Mouse (Mus musculus) intestine, postnatal 0 days (tissue): ENCODE results near the gene 4930453N24Rik. TPM values are rescaled to one million over a fixed set of nuclear protein-coding genes. Genes with fewer than 3 reads are reported as not detected.

Experiments used
- ATAC-seq: fragments of 200-750 bp; cut with Nextera tagmentation; 2 replicates; pipeline ENCODE4 v1.8.0; 2017; ENCODE audit warnings: mild to moderate bottlenecking, moderate TSS enrichment, moderate library complexity
- H3K27ac ChIP-seq: fragments of 300-500 bp; sonication (generic); 2 replicates; pipeline ENCODE4 v1.5.1; 2014; ENCODE audit warnings: mild to moderate bottlenecking, low read depth, low read length, moderate library complexity
- H3K27me3 ChIP-seq: fragments of 300-500 bp; sonication (generic); replicated peaks from 2 replicates; pipeline ENCODE4 v1.6.1; 2014; ENCODE audit warnings: low read length, mixed read lengths; ENCODE audit not compliant: control insufficient read depth, insufficient read depth
- H3K36me3 ChIP-seq: fragments of 300-500 bp; sonication (generic); 2 replicates; pipeline ENCODE4 v1.6.1; 2014; ENCODE audit warnings: mild to moderate bottlenecking, moderate library complexity; ENCODE audit not compliant: control insufficient read depth, insufficient read depth
- H3K4me1 ChIP-seq: fragments of 300-500 bp; sonication (generic); replicated peaks from 2 replicates; pipeline ENCODE4 v1.6.1; 2014; ENCODE audit warnings: antibody characterized with exemption, low read length, mixed read lengths; ENCODE audit not compliant: control insufficient read depth, insufficient read depth
- H3K4me2 ChIP-seq: fragments of 300-500 bp; sonication (generic); replicated peaks from 2 replicates; pipeline ENCODE4 v1.6.1; 2014; ENCODE audit warnings: low read depth, mild to moderate bottlenecking, moderate library complexity
- H3K4me3 ChIP-seq: fragments of 300-500 bp; sonication (generic); 2 replicates; pipeline ENCODE4 v1.5.1; 2014; ENCODE audit warnings: low read depth, low read length
- H3K9ac ChIP-seq: fragments of 300-500 bp; sonication (generic); 2 replicates; pipeline ENCODE4 v1.6.1; 2014; ENCODE audit warnings: mild to moderate bottlenecking, low read depth, low read length
- H3K9me3 ChIP-seq: fragments of 300-500 bp; sonication (generic); 2 replicates; pipeline ENCODE4 v1.6.1; 2016; ENCODE audit warnings: mixed run types; ENCODE audit not compliant: control insufficient read depth
- CTCF ChIP-seq: sonication (generic); IDR thresholded peaks from 2 replicates; pipeline ENCODE4 v1.5.1; 2016; ENCODE audit warnings: low read depth, mild to moderate bottlenecking, control low read depth, antibody characterized with exemption, moderate library complexity
- WGBS: fragments of 180-500 bp; shearing (Covaris S2); extraction: QIAGEN DNeasy Blood & Tissue Kit; methylation state at CpG from one replicate; pipeline ENCODE4 v1.1.7; 2014; 5-methylcytosine and 5-hydroxymethylcytosine counted together
- polyA plus RNA-seq: library from polyadenylated mRNA; unstranded; fragments of >200 nt; fragmentation: Nextera tagmentation; extraction: Ambion mirVana; gene quantifications from 2 replicates; pipeline ENCODE4 v1.2.1, GENCODE M21; 2015

4930453N24Rik gene
- polyA plus RNA-seq, 1 experiment from 2014 or later: 15.1 TPM

DNA sequence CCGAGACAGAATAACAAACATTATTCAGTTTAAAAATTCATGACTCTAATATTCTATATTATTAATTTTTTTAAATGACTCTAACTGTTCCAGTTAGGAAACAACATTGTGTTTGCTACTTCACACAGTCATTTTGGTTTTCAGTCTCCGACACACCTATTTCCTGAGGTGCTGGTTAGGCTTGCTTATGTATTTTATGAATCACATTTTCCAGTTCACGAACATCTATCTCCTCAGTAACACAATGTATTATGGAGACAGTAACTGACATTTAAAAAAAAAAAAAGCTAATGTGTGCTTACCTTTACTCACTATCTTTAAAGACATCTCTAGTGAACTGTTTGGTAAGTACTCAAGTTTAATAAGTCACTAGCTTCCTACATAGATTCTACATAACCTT, 18.7 kb upstream of the 4930453N24Rik start:
- WGBS: 93% methylated on average over 3 of the region's 3 CpGs
- Histone ChIP-seq H3K4me1 (no peaks in the 10 kb centered on the region), H3K36me3 (peaks cover 18% of the 10 kb centered on the region), H3K4me3 (no peak overlapping the region), H3K27ac (no peak overlapping the region), H3K9ac (no peak overlapping the region), H3K27me3 (no peaks in the 10 kb centered on the region), H3K4me2 (no peak overlapping the region), H3K9me3 (no peaks in the 10 kb centered on the region)
- no peak for TF ChIP-seq CTCF
- no peak for ATAC-seq

DNA sequence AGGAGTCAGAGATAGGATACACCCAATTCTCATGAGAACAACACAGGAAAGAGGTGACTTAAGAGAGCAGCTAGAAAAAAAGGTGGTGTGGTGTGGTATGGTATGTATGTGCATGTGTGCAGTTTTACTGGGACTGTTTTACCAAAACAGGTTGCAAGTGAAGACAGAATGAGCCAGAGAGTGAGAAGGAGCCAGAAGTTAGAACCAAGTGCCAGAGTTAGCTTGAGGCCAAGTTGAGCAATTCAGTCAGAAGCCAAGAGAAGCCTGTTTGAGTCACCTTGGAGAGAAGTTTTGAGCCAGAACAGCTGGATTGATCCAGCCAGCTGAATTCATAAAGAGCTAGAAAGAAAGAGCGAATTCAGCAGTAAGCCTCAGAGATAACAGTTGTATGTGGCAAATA, 4.6 kb upstream of the 4930453N24Rik start:
- no peaks in the 10 kb centered on the region for H3K9me3 ChIP-seq
- H3K9ac ChIP-seq: no peak overlapping the region
- no peak for TF ChIP-seq CTCF
- no peaks in the 10 kb centered on the region for H3K27me3 ChIP-seq
- no peak for ATAC-seq
- H3K4me2 ChIP-seq: no peak overlapping the region
- no peaks in the 10 kb centered on the region for H3K36me3 ChIP-seq
- no peaks in the 10 kb centered on the region for H3K4me1 ChIP-seq
- H3K4me3 ChIP-seq: no peak overlapping the region
- 70% methylated on average over 1 of the region's 1 CpGs for WGBS
- H3K27ac ChIP-seq: no peak overlapping the region

DNA sequence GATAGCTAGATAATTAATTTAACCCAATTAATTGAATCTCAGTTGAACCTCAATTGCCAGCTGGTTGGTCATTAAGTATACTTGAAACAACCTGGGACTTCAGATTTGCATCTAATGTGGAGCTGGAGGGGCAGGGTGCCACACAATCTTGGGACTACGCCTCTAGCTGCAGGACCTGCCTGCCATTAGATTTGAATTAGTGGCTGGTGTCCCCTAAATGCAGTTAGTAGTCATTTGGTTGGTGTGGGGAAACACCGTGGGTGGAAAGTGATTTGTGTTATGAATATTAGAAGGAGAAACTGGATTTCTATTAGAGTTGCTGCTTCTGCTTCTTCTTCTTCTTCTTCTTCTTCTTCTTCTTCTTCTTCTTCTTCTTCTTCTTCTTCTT, 464 bp upstream of the 4930453N24Rik start:
- H3K4me2 ChIP-seq: peak overlapping the region; percentile 68
- H3K36me3 ChIP-seq: 0 out of 2 replicates have a peak, but pooled peaks cover 3% of the 10 kb centered on the region
- no peak for TF ChIP-seq CTCF
- H3K9ac ChIP-seq: no peak overlapping the region
- H3K9me3 ChIP-seq: no peaks in the 10 kb centered on the region
- no peaks in the 10 kb centered on the region for H3K4me1 ChIP-seq
- no peak overlapping the region; the same call in 1 of the 2 replicates for H3K27ac ChIP-seq
- peak overlapping the region; percentile 89 for H3K4me3 ChIP-seq
- WGBS: 87% methylated on average over 2 of the region's 2 CpGs
- H3K27me3 ChIP-seq: no peaks in the 10 kb centered on the region
- ATAC-seq: no peak

DNA sequence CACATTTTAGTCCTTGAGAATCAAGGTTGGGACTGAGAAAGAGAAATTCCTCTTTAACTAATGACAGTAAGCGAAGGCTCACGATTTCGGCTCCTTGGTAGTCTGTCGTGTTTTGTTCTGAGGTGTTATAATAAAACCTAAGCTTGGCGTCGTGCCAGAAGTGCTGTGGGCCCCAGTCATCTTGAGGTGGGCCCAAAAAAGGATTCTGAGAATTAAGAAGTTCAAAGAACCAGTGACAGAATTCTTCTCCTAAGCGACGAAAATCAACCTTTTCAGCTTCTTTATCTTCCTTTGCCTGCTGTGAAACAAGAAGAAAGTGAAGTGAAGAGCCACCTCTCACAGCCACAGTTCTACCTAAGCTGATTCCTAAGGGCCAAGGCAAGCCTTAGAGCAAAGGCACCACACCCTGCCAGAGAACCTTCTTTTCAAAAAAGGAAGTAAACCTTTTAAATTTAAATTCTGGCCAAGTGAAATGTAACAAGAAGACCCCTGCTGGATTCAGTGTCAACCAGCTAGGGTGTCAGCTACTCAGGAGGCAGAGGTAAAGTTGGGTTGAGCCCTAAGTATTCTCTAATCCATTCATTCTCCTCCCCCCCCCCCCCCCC, 4.2 kb downstream of the 4930453N24Rik start:
- no peaks in the 10 kb centered on the region for H3K4me1 ChIP-seq
- H3K9ac ChIP-seq: no peak overlapping the region
- H3K9me3 ChIP-seq: peaks cover 9% of the 10 kb centered on the region; the same call in 1 of the 2 replicates
- TF ChIP-seq CTCF: no peak
- no peak overlapping the region for H3K27ac ChIP-seq
- no peak for ATAC-seq
- 88% methylated on average over 8 of the region's 8 CpGs for WGBS
- H3K4me3 ChIP-seq: no peak overlapping the region
- H3K36me3 ChIP-seq: peaks cover 22% of the 10 kb centered on the region
- H3K27me3 ChIP-seq: no peaks in the 10 kb centered on the region
- H3K4me2 ChIP-seq: no peak overlapping the region

DNA sequence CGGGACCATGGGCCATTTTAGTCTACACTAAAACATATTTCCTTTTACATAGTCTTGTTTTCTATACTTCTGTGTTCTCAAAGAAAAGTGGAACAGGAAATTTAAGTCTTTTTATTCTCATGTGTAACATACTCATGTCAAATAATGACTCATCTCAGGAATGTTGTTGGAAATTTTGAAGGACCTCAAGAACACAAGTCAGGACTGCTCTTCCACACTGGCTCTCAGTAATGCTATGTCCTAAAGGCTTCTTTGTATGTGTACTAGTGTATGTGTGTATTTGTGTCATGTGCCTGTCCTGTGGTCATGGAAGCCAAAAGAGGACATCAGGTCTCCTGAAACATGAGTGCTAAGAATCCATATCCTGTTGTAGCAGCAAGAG, 11.7 kb downstream of the 4930453N24Rik start:
- no peak for ATAC-seq
- H3K4me3 ChIP-seq: no peak overlapping the region
- peaks cover 14% of the 10 kb centered on the region for H3K36me3 ChIP-seq
- no peak overlapping the region for H3K4me2 ChIP-seq
- no peak for TF ChIP-seq CTCF
- WGBS: 79% methylated on average over 1 of the region's 1 CpGs
- H3K9ac ChIP-seq: no peak overlapping the region
- no peaks in the 10 kb centered on the region for H3K27me3 ChIP-seq
- no peaks in the 10 kb centered on the region for H3K4me1 ChIP-seq
- H3K9me3 ChIP-seq: peaks cover 9% of the 10 kb centered on the region; the same call in 1 of the 2 replicates
- no peak overlapping the region for H3K27ac ChIP-seq

DNA sequence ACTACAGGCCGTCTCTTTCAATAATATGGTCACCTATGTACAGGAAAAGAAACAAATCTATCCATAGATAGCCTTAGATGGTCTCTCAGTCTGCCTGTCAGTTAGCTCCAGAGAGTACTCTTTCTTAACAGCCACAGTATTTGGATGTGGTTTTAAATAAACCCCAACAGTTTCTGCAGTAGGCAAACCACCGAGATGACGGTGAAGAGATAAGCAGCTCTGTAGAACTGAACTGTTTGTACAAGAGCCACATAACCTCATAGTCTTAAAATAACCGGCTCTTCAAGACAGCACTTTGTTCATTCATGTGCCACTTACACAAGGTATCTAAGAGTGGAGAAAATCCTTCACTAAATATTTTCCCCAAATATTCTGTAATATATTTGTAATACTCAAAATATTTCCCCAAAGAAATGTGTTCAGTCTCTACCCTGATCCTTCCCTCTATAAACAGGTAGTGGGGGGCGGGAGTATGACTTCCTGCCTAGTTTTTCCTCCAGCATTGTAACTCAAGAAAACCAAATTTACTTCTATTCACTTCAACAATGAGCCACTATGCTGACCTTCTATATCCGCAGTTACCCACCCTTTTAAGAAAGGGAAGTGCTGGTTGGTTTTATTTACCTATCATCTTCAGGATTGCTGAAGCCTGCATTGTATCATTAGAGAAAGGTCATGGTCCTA, 12.3 kb downstream of the 4930453N24Rik start:
- WGBS: 45% methylated on average over 6 of the region's 6 CpGs

More for the DNA sequence above, 12.3 kb downstream of the 4930453N24Rik start:
- no peaks in the 10 kb centered on the region for H3K27me3 ChIP-seq
- peaks cover 13% of the 10 kb centered on the region for H3K36me3 ChIP-seq
- no peak for TF ChIP-seq CTCF
- H3K9ac ChIP-seq: no peak overlapping the region
- H3K4me2 ChIP-seq: no peak overlapping the region
- no peak overlapping the region for H3K4me3 ChIP-seq
- H3K4me1 ChIP-seq: no peaks in the 10 kb centered on the region
- no peak overlapping the region for H3K27ac ChIP-seq
- ATAC-seq: no peak
- H3K9me3 ChIP-seq: peaks cover 9% of the 10 kb centered on the region; the same call in 1 of the 2 replicates
